Mouse (Mus musculus) liver, embryonic 13.5 days (tissue): Measurements from ENCODE around the gene Foxj2. TPM values are rescaled to one million over a fixed set of nuclear protein-coding genes. Genes with fewer than 3 reads are reported as not detected.

Source experiments
- ATAC-seq: fragments of 200-750 bp; cut with Nextera tagmentation; 2 replicates; pipeline ENCODE4 v1.8.0; 2017; ENCODE audit warnings: low read depth, mild to moderate bottlenecking, moderate number of reproducible peaks, moderate library complexity
- DNase-seq: peaks from one replicate; pipeline ENCODE4 v3.0.0; 2022
- H3K27ac ChIP-seq: fragments of 300-500 bp; sonication (generic); 2 replicates; pipeline ENCODE4 v1.5.1; 2015; ENCODE audit warnings: moderate library complexity, mild to moderate bottlenecking, inconsistent platforms
- H3K27me3 ChIP-seq: fragments of 300-500 bp; sonication (generic); 2 replicates; pipeline ENCODE4 v1.6.1; 2015; ENCODE audit warnings: mild to moderate bottlenecking, inconsistent platforms
- H3K36me3 ChIP-seq: fragments of 300-500 bp; sonication (generic); 2 replicates; pipeline ENCODE4 v1.6.1; 2015; ENCODE audit warnings: mild to moderate bottlenecking, inconsistent platforms
- H3K4me1 ChIP-seq: fragments of 300-500 bp; sonication (generic); replicated peaks from 2 replicates; pipeline ENCODE4 v1.6.1; 2015; ENCODE audit warnings: inconsistent platforms
- H3K4me2 ChIP-seq: fragments of 300-500 bp; sonication (generic); 2 replicates; pipeline ENCODE4 v1.6.1; 2015; ENCODE audit warnings: inconsistent platforms, mild to moderate bottlenecking, moderate library complexity
- H3K4me3 ChIP-seq: fragments of 300-500 bp; sonication (generic); replicated peaks from 2 replicates; pipeline ENCODE4 v1.5.1; 2015; ENCODE audit warnings: mild to moderate bottlenecking, inconsistent platforms
- H3K9ac ChIP-seq: fragments of 300-500 bp; sonication (generic); 2 replicates; pipeline ENCODE4 v1.6.1; 2015; ENCODE audit warnings: mild to moderate bottlenecking, inconsistent platforms
- H3K9me3 ChIP-seq: fragments of 300-500 bp; sonication (generic); replicated peaks from 2 replicates; pipeline ENCODE4 v1.6.1; 2016; ENCODE audit warnings: inconsistent platforms
- WGBS: fragments of 180-500 bp; shearing (Covaris S2); methylation state at CpG from one replicate; pipeline ENCODE4 v1.1.7; 2015; ENCODE audit not compliant: insufficient replicate concordance; 5-methylcytosine and 5-hydroxymethylcytosine counted together
- polyA plus RNA-seq: library from polyadenylated mRNA; unstranded; fragments of >200 nt; fragmentation: Nextera tagmentation; extraction: Ambion mirVana; gene quantifications from 2 replicates; pipeline ENCODE4 v1.2.1, GENCODE M21; 2015

The Foxj2 gene
- polyA plus RNA-seq, 1 experiment from 2014 or later = 1.0 TPM

GRCm38 (mm10) chr6:122800640-122801300 lies 18.9 kb upstream of the Foxj2 start:
- peak; percentile 29 for ATAC-seq
- H3K27me3 ChIP-seq = no peaks in the 10 kb centered on the region

GRCm38 (mm10) chr6:122801301-122801800 lies 18.4 kb upstream of the Foxj2 start, which contains the start of gene Slc2a3:
Gene Slc2a3, minus strand, starts transcription at chr6:122801640.
- peaks cover 7% of the 10 kb centered on the region for H3K36me3 ChIP-seq
- ATAC-seq (peak; percentile 87), DNase-seq (peak; percentile 67)
- no peaks in the 10 kb centered on the region for H3K27me3 ChIP-seq
- peak within 1 kb of the TSS; percentile 95 for H3K4me2 ChIP-seq
- H3K9ac ChIP-seq = peak within 1 kb of the TSS; percentile 94
- H3K27ac ChIP-seq = peak within 1 kb of the TSS; percentile 88
- no peaks in the 10 kb centered on the region for H3K9me3 ChIP-seq
- under 1% methylated on average over 45 of the region's 46 CpGs for WGBS
- H3K4me3 ChIP-seq = peak within 1 kb of the TSS; percentile 75
- peaks cover 40% of the 10 kb centered on the region for H3K4me1 ChIP-seq

More at GRCm38 (mm10) chr6:122800640-122801300, 18.9 kb upstream of the Foxj2 start:
- Histone ChIP-seq H3K4me1 (peaks cover 40% of the 10 kb centered on the region), H3K4me3 (peak overlapping the region; percentile 75), H3K9me3 (no peaks in the 10 kb centered on the region), H3K27ac (peak overlapping the region; percentile 88), H3K9ac (peak overlapping the region; percentile 94), H3K36me3 (peaks cover 9% of the 10 kb centered on the region), H3K4me2 (peak overlapping the region; percentile 95)
- WGBS = 17% methylated on average over 10 of the region's 10 CpGs
- DNase-seq = no peak

GRCm38 (mm10) chr6:122801801-122802514 lies 17.8 kb upstream of the Foxj2 start:
- DNase-seq (peak; percentile 62), ATAC-seq (peak; percentile 81)
- peak overlapping the region; percentile 75 for H3K4me3 ChIP-seq
- no peaks in the 10 kb centered on the region for H3K9me3 ChIP-seq
- H3K9ac ChIP-seq = peak overlapping the region; percentile 94
- H3K4me1 ChIP-seq = peaks cover 40% of the 10 kb centered on the region
- peak overlapping the region; percentile 88 for H3K27ac ChIP-seq
- H3K36me3 ChIP-seq = peaks cover 1% of the 10 kb centered on the region; the same call in 1 of the 2 replicates
- peak overlapping the region; percentile 95 for H3K4me2 ChIP-seq
- WGBS = 2% methylated on average over 34 of the region's 34 CpGs
- H3K27me3 ChIP-seq = no peaks in the 10 kb centered on the region

- DNase-seq (peak; percentile 79), ATAC-seq (peak; percentile 30)
- WGBS = 3% methylated on average over 5 of the region's 5 CpGs
- Histone ChIP-seq H3K4me2 (no peak overlapping the region), H3K27ac (peak overlapping the region; percentile 59; the same call in 1 of the 2 replicates), H3K4me3 (no peak overlapping the region), H3K36me3 (no peaks in the 10 kb centered on the region), H3K9ac (no peak overlapping the region), H3K9me3 (no peaks in the 10 kb centered on the region), H3K27me3 (no peaks in the 10 kb centered on the region), H3K4me1 (peaks cover 44% of the 10 kb centered on the region)
These were observed 15.3 kb upstream of the Foxj2 start for GRCm38 (mm10) chr6:122804418-122804817.

- H3K9ac ChIP-seq = peak overlapping the region; percentile 75
- no peaks in the 10 kb centered on the region for H3K9me3 ChIP-seq
- no peak for ATAC-seq
- peaks cover 34% of the 10 kb centered on the region for H3K4me1 ChIP-seq
- H3K4me2 ChIP-seq = peak overlapping the region; percentile 75
- no peaks in the 10 kb centered on the region for H3K36me3 ChIP-seq
- no peak for DNase-seq
- no peaks in the 10 kb centered on the region for H3K27me3 ChIP-seq
- H3K4me3 ChIP-seq = peak overlapping the region; percentile 73
- 2% methylated on average over 11 of the region's 11 CpGs for WGBS
- H3K27ac ChIP-seq = peak overlapping the region; percentile 100
These were observed 9.6 kb upstream of the Foxj2 start for GRCm38 (mm10) chr6:122810022-122810614.

GRCm38 (mm10) chr6:122810615-122811279 lies 9.0 kb upstream of the Foxj2 start:
- H3K9me3 ChIP-seq = no peaks in the 10 kb centered on the region
- WGBS = under 1% methylated on average over 30 of the region's 30 CpGs
- H3K27me3 ChIP-seq = no peaks in the 10 kb centered on the region
- H3K27ac ChIP-seq = peak overlapping the region; percentile 100
- peak overlapping the region; percentile 90 for H3K9ac ChIP-seq
- peak overlapping the region; percentile 73 for H3K4me3 ChIP-seq
- peak overlapping the region; percentile 75 for H3K4me2 ChIP-seq
- peaks cover 30% of the 10 kb centered on the region for H3K4me1 ChIP-seq
- ATAC-seq (peak; percentile 96), DNase-seq (peak; percentile 96)
- no peaks in the 10 kb centered on the region for H3K36me3 ChIP-seq

- H3K27ac ChIP-seq = peak overlapping the region; percentile 100
- peak overlapping the region; percentile 90 for H3K9ac ChIP-seq
- DNase-seq = peak; percentile 91
- no peaks in the 10 kb centered on the region for H3K9me3 ChIP-seq
- H3K4me3 ChIP-seq = peak overlapping the region; percentile 73
- peak overlapping the region; percentile 75 for H3K4me2 ChIP-seq
- no peaks in the 10 kb centered on the region for H3K27me3 ChIP-seq
- under 1% methylated on average over 38 of the region's 38 CpGs for WGBS
- H3K4me1 ChIP-seq = peaks cover 30% of the 10 kb centered on the region
- H3K36me3 ChIP-seq = no peaks in the 10 kb centered on the region
- peak; percentile 90 for ATAC-seq
These were observed 8.4 kb upstream of the Foxj2 start for GRCm38 (mm10) chr6:122811280-122811652.

GRCm38 (mm10) chr6:122811771-122812600 lies 7.7 kb upstream of the Foxj2 start:
- Histone ChIP-seq H3K36me3 (no peaks in the 10 kb centered on the region), H3K9me3 (no peaks in the 10 kb centered on the region), H3K4me2 (peak overlapping the region; percentile 75), H3K4me3 (peak overlapping the region; percentile 73), H3K27ac (peak overlapping the region; percentile 100), H3K4me1 (peaks cover 30% of the 10 kb centered on the region), H3K27me3 (no peaks in the 10 kb centered on the region), H3K9ac (peak overlapping the region; percentile 90)
- 29% methylated on average over 16 of the region's 16 CpGs for WGBS
- DNase-seq (peak; percentile 57), ATAC-seq (peak; percentile 34)

GRCm38 (mm10) chr6:122812716-122813115 lies 7.0 kb upstream of the Foxj2 start:
- Histone ChIP-seq H3K4me2 (peak overlapping the region; percentile 21; the same call in 1 of the 2 replicates), H3K9me3 (no peaks in the 10 kb centered on the region), H3K27me3 (no peaks in the 10 kb centered on the region), H3K4me1 (peaks cover 30% of the 10 kb centered on the region), H3K4me3 (no peak overlapping the region), H3K27ac (no peak overlapping the region), H3K9ac (no peak overlapping the region), H3K36me3 (no peaks in the 10 kb centered on the region)
- no peak for ATAC-seq
- no peak for DNase-seq
- 73% methylated on average over 4 of the region's 4 CpGs for WGBS

GRCm38 (mm10) chr6:122813640-122814039 lies 6.1 kb upstream of the Foxj2 start:
- no peak for DNase-seq
- Histone ChIP-seq H3K27ac (0 out of 2 replicates have a peak overlapping the region, but pooled peaks have one; percentile 58), H3K4me2 (no peak overlapping the region), H3K4me1 (peaks cover 38% of the 10 kb centered on the region), H3K27me3 (no peaks in the 10 kb centered on the region), H3K9ac (no peak overlapping the region), H3K9me3 (no peaks in the 10 kb centered on the region), H3K4me3 (no peak overlapping the region), H3K36me3 (no peaks in the 10 kb centered on the region)
- 88% methylated on average over 4 of the region's 4 CpGs for WGBS
- ATAC-seq = no peak
